Mouse (Mus musculus) ES-E14 (cell line): ENCODE data around the gene Tmem60. TPM values are rescaled to one million over a fixed set of nuclear protein-coding genes. Genes with fewer than 3 reads are reported as not detected.

Experiments
- DNase-seq: peaks from one replicate; pipeline ENCODE4 v3.0.0-alpha.2; 2013; ENCODE audit warnings: low read depth, low spot score
- H3K27ac ChIP-seq: 2 replicates; pipeline ENCODE4 v1.5.1; 2012; ENCODE audit warnings: low read depth, mild to moderate bottlenecking, low read length, moderate library complexity, mixed read lengths; ENCODE audit not compliant: poor library complexity, insufficient read depth, severe bottlenecking
- H3K36me3 ChIP-seq: 2 replicates; pipeline ENCODE4 v1.6.1; 2012; ENCODE audit warnings: mild to moderate bottlenecking, low read length, moderate library complexity, mixed read lengths; ENCODE audit not compliant: control insufficient read depth, poor library complexity, insufficient read depth, severe bottlenecking
- H3K4me1 ChIP-seq, 2 experiments: fragments of 150-350 bp in 1 of 2; sonication (generic) in 1 of 2; 2 replicates each; pipeline ENCODE4 v1.6.1; 2012; ENCODE audit warnings: low read length in 2 of 2, mild to moderate bottlenecking in 1 of 2, mixed read lengths in 1 of 2; ENCODE audit not compliant: control insufficient read depth in 2 of 2, insufficient read depth in 2 of 2, poor library complexity in 1 of 2
- H3K4me3 ChIP-seq, 2 experiments: fragments of 150-350 bp in 1 of 2; sonication (generic) in 1 of 2; 2 replicates each; pipeline ENCODE4 v1.5.1; 2012; ENCODE audit warnings: low read length in 2 of 2, low read depth in 1 of 2, mild to moderate bottlenecking in 1 of 2, mixed read lengths in 1 of 2; ENCODE audit not compliant: insufficient read depth in 1 of 2, poor library complexity in 1 of 2, severe bottlenecking in 1 of 2
- H3K9ac ChIP-seq: 2 replicates; pipeline ENCODE4 v1.6.1; 2012; ENCODE audit warnings: low read depth, mild to moderate bottlenecking, low read length, mixed read lengths; ENCODE audit not compliant: poor library complexity, insufficient read depth, severe bottlenecking
- H3K9me3 ChIP-seq: fragments of 150-350 bp; sonication (generic); 2 replicates; pipeline ENCODE4 v1.6.1; 2012; ENCODE audit warnings: low read depth, mild to moderate bottlenecking, low read length; ENCODE audit not compliant: control insufficient read depth, insufficient read depth
- CHD2 ChIP-seq: IDR thresholded peaks from 2 replicates; pipeline ENCODE4 v1.6.1; 2014; ENCODE audit warnings: mild to moderate bottlenecking, low read depth, low read length, inconsistent platforms
- HCFC1 ChIP-seq: IDR thresholded peaks from 2 replicates; pipeline ENCODE4 v1.6.1; 2012; ENCODE audit warnings: low read length, inconsistent platforms, borderline replicate concordance; ENCODE audit not compliant: insufficient read depth
- MAFK ChIP-seq: IDR thresholded peaks from 2 replicates; pipeline ENCODE4 v1.6.1; 2014; ENCODE audit warnings: mild to moderate bottlenecking, low read depth, low read length, inconsistent platforms; ENCODE audit not compliant: insufficient read depth
- ZC3H11A ChIP-seq: IDR thresholded peaks from 2 replicates; pipeline ENCODE4 v1.6.1; 2012; ENCODE audit warnings: low read depth, mild to moderate bottlenecking, inconsistent platforms, low read length, borderline replicate concordance
- ZNF384 ChIP-seq: IDR thresholded peaks from 2 replicates; pipeline ENCODE4 v1.6.1; 2012; ENCODE audit warnings: low read depth, low read length, inconsistent platforms
- in situ Hi-C, 2 experiments: fragments of 600-800 bp; cut with MboI; formaldehyde crosslinking; loops; one replicate each; pipeline ENCODE4 v1.15.1; 2025; ENCODE audit warnings: low sequenced_read_pairs in 2 of 2, inconsistent platforms in 1 of 2; ENCODE audit not compliant: unreplicated experiment in 2 of 2
- total RNA-seq: library from RNA; depleted of rRNA; stranded (reverse); fragments of 300-350 nt; gene quantifications from 2 replicates; pipeline ENCODE4 v1.2.3, GENCODE M21; 2012

The Tmem60 gene
- total RNA-seq, 1 experiment = 19.1 TPM

DNA sequence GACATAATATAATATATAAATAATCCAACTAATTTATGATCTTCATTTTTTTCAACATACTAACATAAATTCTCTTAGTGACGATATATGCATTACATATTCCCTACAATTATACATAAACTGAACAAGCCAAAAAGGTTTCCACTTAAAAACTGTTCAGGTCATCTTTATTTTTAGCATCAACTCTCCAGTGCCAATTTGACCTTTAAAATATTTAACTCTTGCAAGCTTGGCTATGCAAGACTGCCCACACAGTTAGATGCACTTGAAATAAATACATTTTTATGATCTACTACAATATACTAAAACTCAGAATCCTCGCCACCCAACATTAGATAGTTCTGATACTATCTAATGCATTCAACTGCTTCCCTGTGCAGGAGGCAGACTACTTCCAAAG, 1.6 kb upstream of the Tmem60 start:
- Histone ChIP-seq H3K4me1 (peaks cover 2 to 7% of the 10 kb centered on the region in 2 experiments; a peak in 2 of 4 replicates), H3K4me3 (peak overlapping the region; percentile 36 to 90; a peak in 3 of 4 replicates), H3K27ac (no peak overlapping the region), H3K9ac (no peak overlapping the region; the same call in 1 of the 2 replicates), H3K9me3 (no peaks in the 10 kb centered on the region), H3K36me3 (no peaks in the 10 kb centered on the region)
- TF ChIP-seq CHD2 (no peak), ZNF384 (no peak), ZC3H11A (no peak), MAFK (no peak), HCFC1 (no peak)
- in situ Hi-C loops = no loop called here
- DNase-seq = no peak

- no peaks in the 10 kb centered on the region for H3K36me3 ChIP-seq
Observed at GRCm38 (mm10) chr5:20880797-20881775, 905 bp upstream of the Tmem60 start.

GRCm38 (mm10) chr5:20884036-20884620, 2.1 kb downstream of the Tmem60 start:
- no peaks in the 10 kb centered on the region for H3K9me3 ChIP-seq
- 0 out of 2 replicates have a peak, but pooled peaks cover 3% of the 10 kb centered on the region for H3K36me3 ChIP-seq
- TF ChIP-seq MAFK = no peak
- no peak for TF ChIP-seq ZNF384
- no peak for TF ChIP-seq ZC3H11A
- no peak for TF ChIP-seq CHD2
- no peak for TF ChIP-seq HCFC1
- DNase-seq = no peak
- peaks cover 0 to 7% of the 10 kb centered on the region in 2 experiments; a peak in 2 of 4 replicates for H3K4me1 ChIP-seq
- in situ Hi-C loops = no loop called here
- peak overlapping the region in 1 of 2 experiments; percentile 90; a peak in 2 of 4 replicates for H3K4me3 ChIP-seq
- no peak overlapping the region for H3K9ac ChIP-seq
- H3K27ac ChIP-seq = no peak overlapping the region

More at GRCm38 (mm10) chr5:20880797-20881775, 905 bp upstream of the Tmem60 start:
- in situ Hi-C loops = no loop called here
- no peak for DNase-seq
- Histone ChIP-seq H3K4me3 (peak overlapping the region; percentile 90 to 91), H3K4me1 (peaks cover 0 to 7% of the 10 kb centered on the region in 2 experiments; a peak in 2 of 4 replicates), H3K9ac (peak overlapping the region; percentile 89), H3K9me3 (no peaks in the 10 kb centered on the region), H3K27ac (peak overlapping the region; percentile 72)
- TF ChIP-seq CHD2 (no peak), ZC3H11A (no peak), MAFK (no peak), HCFC1 (no peak), ZNF384 (no peak)

- peaks cover 0 to 4% of the 10 kb centered on the region in 2 experiments; a peak in 1 of 4 replicates for H3K4me1 ChIP-seq
- H3K4me3 ChIP-seq = no peak overlapping the region
- peaks cover 14% of the 10 kb centered on the region for H3K36me3 ChIP-seq
- DNase-seq = no peak
- TF ChIP-seq MAFK (no peak), ZC3H11A (no peak), CHD2 (no peak), HCFC1 (no peak), ZNF384 (no peak)
- in situ Hi-C loops = no loop called here
- H3K9me3 ChIP-seq = no peaks in the 10 kb centered on the region
- no peak overlapping the region for H3K9ac ChIP-seq
- H3K27ac ChIP-seq = no peak overlapping the region
Observed at GRCm38 (mm10) chr5:20897446-20898167, 15.6 kb downstream of the Tmem60 start.
